Mouse (Mus musculus) cortical plate, adult 2 months (tissue): ENCODE measurements around the gene Tnfrsf13c. TPM values are rescaled to one million over a fixed set of nuclear protein-coding genes. Genes with fewer than 3 reads are reported as not detected.

ENCODE experiments used
- H3K27ac ChIP-seq: fragments of 200-500 bp; 2 replicates; pipeline ENCODE4 v1.5.1; 2012; ENCODE audit warnings: low read length, control low read depth, inconsistent platforms; ENCODE audit not compliant: insufficient read depth
- H3K4me1 ChIP-seq: fragments of 200-500 bp; 2 replicates; pipeline ENCODE4 v1.6.1; 2011; ENCODE audit warnings: low read length; ENCODE audit not compliant: control insufficient read depth, insufficient read depth
- H3K4me3 ChIP-seq: fragments of 200-500 bp; 2 replicates; pipeline ENCODE4 v1.5.1; 2011; ENCODE audit warnings: mild to moderate bottlenecking, low read length, control low read depth; ENCODE audit not compliant: insufficient read depth
- CTCF ChIP-seq: fragments of 200-500 bp; IDR thresholded peaks from 2 replicates; pipeline ENCODE4 v1.5.1; 2011; ENCODE audit warnings: mild to moderate bottlenecking, control low read depth, low read length; ENCODE audit not compliant: insufficient read depth; ENCODE audit errors: extremely low read depth
- POLR2A ChIP-seq: fragments of 200-500 bp; IDR thresholded peaks from 2 replicates; pipeline ENCODE4 v1.6.1; 2011; ENCODE audit warnings: mild to moderate bottlenecking, low read length, control low read depth; ENCODE audit not compliant: insufficient read depth; ENCODE audit errors: extremely low read depth
- polyA plus RNA-seq: library from polyadenylated mRNA; depleted of rRNA; stranded (reverse); fragments of >200 nt; gene quantifications from 2 replicates; pipeline ENCODE4 v1.2.3, GENCODE M21; 2012

Gene Tnfrsf13c
- polyA plus RNA-seq, 1 experiment, result 0.48 TPM

DNA sequence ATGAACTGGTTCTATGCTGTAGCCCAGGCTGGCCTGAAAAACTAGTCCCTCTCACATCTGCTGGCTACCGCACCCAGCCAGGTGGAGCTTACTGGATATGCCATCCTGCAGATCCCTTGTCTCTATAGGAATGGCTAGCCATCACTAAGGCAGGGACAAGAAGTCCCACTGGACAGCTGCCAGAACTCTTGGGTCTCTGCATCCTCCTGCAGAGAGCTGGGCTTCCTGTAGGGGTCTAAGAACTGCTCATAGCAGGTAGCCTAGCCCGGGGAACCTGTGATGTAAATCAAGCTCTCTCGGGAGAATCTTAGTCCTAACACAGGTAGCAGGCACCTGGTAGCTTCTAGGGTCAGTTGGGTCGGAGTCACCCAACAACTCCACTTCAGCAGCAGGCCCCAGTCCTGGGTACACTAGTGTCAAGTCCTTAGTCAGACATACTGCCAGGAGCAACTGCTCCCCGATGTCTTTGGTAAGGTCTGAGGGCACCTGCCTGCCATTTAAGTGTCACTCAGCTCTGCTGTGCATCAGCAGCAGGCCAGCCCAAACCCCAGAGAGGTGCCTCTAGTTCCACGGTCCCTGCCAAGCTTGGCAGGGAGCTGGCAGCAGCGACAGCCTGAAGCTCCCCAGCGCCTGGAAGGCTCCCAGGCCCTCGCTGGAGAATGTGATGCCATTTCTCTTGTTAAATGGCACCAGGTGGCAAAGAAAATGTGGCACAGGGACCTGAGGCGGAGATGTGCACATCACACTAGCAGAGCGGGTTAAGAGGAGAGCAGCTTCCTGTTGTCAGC, 7.6 kb upstream of the Tnfrsf13c start:
- H3K4me3 ChIP-seq, result no peak overlapping the region
- H3K27ac ChIP-seq, result no peak overlapping the region
- no peak for TF ChIP-seq POLR2A
- no peak for TF ChIP-seq CTCF
- H3K4me1 ChIP-seq, result no peaks in the 10 kb centered on the region

DNA sequence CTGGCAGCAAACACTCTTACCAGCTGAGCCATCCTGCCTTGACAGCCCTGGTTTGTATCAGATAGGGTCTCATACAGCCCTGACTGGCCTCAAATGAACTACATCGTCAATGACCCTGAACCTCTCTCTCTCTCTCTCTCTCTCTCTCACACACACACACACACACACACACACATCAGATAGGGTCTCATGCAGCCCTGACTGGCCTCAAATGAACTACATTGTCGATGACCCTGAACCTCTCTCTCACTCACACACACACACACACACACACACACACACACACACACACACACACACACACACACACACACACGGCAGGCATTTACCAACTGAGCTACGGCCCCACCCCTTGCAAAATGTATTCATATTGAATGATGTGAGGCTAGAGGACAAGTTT, 6.9 kb upstream of the Tnfrsf13c start:
- Histone ChIP-seq H3K4me3 (no peak overlapping the region), H3K4me1 (no peaks in the 10 kb centered on the region), H3K27ac (no peak overlapping the region)
- TF ChIP-seq CTCF (no peak), POLR2A (no peak)

DNA sequence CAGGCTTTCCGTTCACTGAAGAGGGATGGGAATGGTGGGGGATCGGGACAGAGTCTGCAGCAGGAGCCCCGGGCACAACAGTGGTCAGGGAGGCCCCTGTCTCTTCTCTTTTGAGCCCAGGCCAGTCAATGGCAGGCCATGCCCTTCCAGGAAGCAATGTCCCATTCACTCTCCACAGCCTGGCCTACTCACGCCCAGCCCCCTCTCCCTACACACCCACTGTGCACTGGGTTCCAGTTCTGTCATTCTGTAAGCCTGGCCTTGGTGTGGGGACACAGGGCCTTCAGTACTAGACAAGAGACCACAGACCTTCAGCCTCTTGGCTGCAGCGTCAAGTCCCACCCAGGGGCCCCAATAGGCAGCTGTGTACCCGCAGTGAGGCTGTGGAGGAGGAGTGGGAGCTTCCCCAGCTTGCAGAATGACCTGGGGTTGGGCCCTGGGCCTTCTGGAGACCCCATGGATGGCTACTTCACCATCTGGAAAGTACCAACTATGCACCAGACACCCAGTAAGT, 6.0 kb upstream of the Tnfrsf13c start:
- H3K27ac ChIP-seq, result no peak overlapping the region
- TF ChIP-seq POLR2A (no peak), CTCF (no peak)
- no peak overlapping the region for H3K4me3 ChIP-seq
- H3K4me1 ChIP-seq, result no peaks in the 10 kb centered on the region

DNA sequence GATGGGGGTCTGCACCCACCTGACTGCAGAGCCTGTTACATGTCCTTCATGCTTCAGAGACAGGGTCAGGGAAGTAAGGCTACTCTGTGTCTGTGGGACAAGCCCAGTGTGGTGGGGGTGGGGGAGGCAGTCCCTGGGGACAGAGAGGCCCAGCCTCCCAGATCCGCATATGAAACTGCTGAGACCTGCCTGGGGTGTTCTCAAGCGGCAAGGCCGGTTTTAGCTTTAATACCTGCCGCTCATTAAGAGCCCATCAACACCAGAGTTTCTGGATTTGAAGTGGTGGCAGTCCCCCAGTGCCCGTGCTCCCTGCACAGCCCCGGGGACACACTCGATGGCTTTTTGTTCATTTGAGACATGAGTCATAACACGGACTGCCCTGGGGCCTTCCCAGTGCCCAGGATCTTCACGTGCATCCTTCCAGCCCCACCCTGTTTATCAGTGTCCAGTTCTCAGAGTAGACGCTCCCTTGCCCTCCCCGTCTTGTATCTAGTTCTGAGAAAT, 5.4 kb upstream of the Tnfrsf13c start:
- no peak for TF ChIP-seq POLR2A
- TF ChIP-seq CTCF, result no peak
- H3K4me1 ChIP-seq, result no peaks in the 10 kb centered on the region
- H3K4me3 ChIP-seq, result no peak overlapping the region
- no peak overlapping the region for H3K27ac ChIP-seq

DNA sequence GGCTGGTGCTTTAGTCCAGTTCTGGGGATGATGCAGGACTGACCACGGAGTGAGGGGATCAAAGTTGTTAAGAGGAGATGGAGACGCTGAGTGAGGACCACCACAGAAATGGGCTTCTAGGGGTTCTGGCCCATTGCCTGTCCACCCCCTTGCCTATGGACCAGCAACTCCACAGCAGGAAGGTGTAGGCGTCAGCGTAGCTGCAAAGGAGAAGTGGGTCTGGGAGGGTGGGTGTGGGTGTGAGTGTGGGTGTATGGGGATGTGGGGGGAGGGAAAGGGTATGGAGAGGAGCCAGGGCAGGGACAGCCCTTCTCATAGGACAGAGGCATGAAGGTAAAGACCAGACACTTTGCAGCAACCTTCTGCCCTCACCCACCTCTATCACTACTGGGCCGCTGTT, 1.6 kb upstream of the Tnfrsf13c start:
- H3K4me1 ChIP-seq, result no peaks in the 10 kb centered on the region
- TF ChIP-seq CTCF (no peak), POLR2A (no peak)
- H3K27ac ChIP-seq, result no peak overlapping the region
- H3K4me3 ChIP-seq, result no peak overlapping the region

DNA sequence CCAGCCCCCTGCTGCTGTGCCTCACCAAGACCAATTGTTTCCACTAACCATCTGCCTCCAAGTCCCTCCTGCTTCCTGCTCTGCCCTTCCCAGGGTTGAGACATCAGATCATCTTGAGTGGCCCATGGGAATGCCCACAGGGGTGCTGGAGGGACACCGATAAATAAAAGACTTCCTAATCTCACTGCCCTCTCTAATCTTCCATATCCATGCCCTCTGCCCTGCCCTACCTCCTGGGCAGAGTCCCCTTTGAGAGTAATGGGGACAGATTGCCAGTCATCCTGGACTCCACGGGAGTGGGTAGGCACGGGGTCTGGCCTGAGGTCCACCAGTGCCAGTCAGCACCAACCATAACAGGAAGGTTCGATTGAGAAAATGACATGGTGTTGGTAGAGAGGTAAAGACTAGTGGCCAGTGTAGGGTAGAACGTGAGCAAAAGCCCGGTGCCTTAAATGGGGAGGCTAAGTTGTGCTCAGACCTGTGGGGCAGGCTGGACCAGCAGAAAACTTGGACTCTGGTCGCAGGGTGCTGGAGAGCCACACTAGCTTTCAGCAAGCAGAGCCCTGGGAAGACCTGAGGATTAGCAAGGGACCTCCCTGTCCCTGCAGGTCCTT, 540 bp upstream of the Tnfrsf13c start:
- TF ChIP-seq CTCF (no peak), POLR2A (no peak)
- Histone ChIP-seq H3K4me3 (no peak overlapping the region), H3K27ac (no peak overlapping the region), H3K4me1 (no peaks in the 10 kb centered on the region)

DNA sequence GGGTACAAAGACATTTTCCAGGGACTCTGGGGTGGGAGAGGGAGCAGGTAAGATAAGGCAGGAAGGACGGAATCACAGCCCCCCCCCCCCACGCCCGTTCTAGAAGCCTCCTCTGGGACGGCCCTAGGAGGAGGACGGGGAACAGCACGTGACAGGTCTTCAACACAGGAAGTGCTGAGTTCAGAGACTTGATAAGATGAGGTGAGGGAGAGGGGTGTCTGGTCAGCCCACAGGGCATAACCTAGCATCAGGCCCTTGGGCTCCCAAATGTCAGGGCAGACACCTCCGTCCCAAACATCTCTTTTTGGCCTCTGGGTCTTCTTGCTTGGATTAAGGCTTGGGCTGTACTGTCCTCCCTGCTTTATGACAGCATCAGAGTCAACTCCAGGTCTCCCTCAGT, 918 bp downstream of the Tnfrsf13c start:
- Histone ChIP-seq H3K4me1 (no peaks in the 10 kb centered on the region), H3K4me3 (no peak overlapping the region; the same call in 1 of the 2 replicates), H3K27ac (no peak overlapping the region)
- TF ChIP-seq POLR2A (no peak), CTCF (no peak)

DNA sequence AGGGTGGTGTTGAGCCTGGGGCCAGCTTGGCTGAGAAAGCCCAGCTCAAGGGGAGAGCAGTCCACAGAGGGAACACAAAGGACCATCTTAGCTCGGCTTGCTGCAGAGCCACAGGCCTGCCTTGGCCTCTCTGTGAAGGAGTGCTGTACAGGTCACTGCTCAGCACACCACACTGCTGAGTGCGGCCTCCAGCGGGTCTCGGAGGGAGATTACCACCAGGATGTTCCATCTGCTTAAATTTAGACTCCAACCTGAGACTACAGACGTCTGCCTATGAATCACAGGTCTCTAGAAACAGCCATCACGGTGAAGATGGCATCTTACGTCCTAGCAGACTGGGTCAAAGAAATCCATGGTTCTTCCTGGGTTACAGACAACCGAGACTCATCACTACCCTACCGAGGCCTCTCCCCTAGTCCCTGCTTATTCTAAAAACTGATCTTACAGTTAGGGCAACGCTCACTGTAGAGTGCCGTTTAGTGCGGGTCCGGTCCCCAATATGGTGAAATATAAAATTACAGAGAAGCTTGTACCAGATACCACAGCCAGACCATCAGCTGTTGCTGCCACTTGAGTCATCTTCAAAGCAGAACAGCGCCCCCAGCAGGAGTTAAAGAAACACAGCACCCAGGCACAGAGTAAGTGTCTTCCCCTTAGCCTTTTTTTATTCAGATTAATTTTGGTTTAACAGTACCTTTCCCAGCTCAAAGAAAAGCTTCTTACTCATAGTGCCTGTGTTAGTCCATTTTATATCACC, 2.9 kb downstream of the Tnfrsf13c start:
- TF ChIP-seq CTCF (0 out of 2 replicates have a peak, but pooled peaks have one; percentile 8), POLR2A (no peak)
- Histone ChIP-seq H3K27ac (no peak overlapping the region), H3K4me3 (no peak overlapping the region), H3K4me1 (no peaks in the 10 kb centered on the region)

DNA sequence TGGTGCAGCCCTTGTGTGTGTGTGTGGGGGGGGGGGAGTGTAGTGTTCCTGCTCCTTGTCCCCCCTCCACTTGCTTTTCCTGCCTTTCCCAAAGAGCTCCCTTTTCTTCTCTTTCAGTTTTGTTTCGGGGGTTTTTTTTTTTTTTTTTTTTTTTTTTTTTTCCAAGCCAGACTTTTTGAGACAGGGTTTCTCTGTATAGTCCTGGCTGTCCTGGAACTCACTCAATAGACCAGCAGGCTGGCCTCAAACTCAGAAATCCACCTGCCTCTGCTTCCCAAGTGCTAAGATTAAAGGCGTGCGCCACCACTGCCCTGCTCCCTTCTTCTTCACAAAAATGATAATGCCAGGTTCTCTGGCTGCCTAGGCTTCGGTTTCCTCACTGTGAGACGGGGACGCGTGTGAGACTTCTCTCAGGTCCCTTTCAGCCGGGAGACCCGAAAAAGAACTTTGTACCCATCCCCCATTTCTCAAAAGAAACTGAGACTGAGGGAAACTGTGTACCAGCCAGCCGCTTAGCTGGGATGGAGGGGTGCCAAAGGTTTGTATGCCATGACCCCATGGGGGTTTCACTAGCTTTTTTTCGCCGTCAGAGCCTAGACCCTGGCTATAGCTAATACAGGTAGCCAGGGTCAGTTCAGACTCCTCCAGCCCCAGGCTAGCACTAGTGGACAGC, 4.0 kb downstream of the Tnfrsf13c start:
- TF ChIP-seq POLR2A, result no peak
- no peak for TF ChIP-seq CTCF

More for the DNA sequence above, 4.0 kb downstream of the Tnfrsf13c start:
- Histone ChIP-seq H3K4me3 (no peak overlapping the region), H3K27ac (no peak overlapping the region), H3K4me1 (no peaks in the 10 kb centered on the region)
